Mouse (Mus musculus) 3T3-L1 (cell line): Measurements from ENCODE around the gene Ect2.
A peak's percentile ranks its signal among the peaks of the same experiment; 100 is the strongest.

Source experiments
- DNase-seq: peaks from one replicate; pipeline ENCODE4 v3.0.0-alpha.2; 2015; ENCODE audit warnings: low read depth, low spot score

Gene Ect2

GRCm38 (mm10) chr3:27071706-27072105, 82.0 kb downstream of the Ect2 start:
- no peak for DNase-seq

- DNase-seq, result no peak
These were observed 83.3 kb downstream of the Ect2 start for GRCm38 (mm10) chr3:27070340-27070739.

- DNase-seq, result peak; percentile 69
These were observed 86.5 kb downstream of the Ect2 start for GRCm38 (mm10) chr3:27067206-27067605.

GRCm38 (mm10) chr3:27064886-27065285, 88.8 kb downstream of the Ect2 start:
- no peak for DNase-seq

DNA sequence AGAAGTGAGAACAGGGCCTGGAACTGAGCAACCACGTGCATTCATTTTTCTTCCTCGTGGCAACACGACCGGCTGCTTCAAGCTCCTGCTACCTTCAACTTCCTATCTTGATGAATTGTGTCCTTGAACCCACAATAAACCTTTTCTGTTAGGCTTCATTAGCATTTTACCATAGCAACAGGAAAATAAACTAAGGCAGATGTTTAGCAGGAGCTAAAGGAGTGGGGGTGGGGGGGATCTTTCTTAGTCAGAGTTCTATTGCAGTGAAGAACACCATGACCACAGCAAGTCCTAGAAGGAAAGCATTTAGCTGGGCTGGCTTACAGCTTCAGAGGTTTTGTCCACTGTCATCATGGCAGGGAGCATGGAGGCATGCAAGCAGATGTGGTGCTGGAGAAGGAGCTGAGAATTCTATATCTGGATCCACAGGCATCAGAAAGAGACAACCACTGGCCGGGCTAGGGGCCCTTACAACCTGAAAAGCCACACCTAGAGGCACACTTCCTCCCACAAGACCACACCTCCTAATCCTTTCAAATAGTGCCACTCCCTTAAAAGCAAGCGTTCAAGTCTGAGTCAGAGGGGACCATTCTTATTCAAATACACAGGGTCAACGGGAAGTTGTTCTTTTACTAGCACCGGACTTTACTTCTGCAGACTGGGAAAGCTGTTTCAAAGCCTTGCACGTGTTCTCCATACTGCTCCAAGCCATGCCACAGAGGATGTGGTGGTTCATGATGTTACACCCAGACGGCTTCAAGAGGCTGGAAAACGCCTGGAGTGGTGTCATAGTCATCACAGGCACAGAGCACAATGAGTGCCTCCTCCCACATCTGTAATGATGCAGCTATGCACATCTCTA, 90.0 kb downstream of the Ect2 start:
- no peak for DNase-seq

DNA sequence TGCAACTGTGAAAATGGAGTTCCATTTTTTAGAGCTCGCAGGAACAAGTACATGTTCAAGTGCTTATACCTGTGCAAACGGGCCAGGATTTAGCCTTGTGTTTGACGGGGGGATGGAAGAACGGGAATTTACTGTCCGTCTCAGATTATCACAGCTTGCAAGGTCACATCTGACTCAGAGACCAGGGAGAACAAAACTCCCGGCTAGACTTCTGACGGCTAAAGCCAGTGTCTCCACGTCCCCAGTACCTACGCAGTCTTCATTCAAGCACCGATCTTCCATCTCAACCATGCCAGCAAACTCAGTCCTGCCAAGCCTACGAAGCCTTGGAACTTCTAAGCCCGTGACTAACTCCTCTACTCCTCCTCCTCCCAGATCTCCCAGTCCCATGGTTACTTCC, 93.2 kb downstream of the Ect2 start:
- DNase-seq, result no peak

- DNase-seq, result no peak
These were observed 94.0 kb downstream of the Ect2 start for GRCm38 (mm10) chr3:27059529-27060322.

- DNase-seq, result no peak
These were observed 98.2 kb downstream of the Ect2 start for GRCm38 (mm10) chr3:27055471-27055870.

DNA sequence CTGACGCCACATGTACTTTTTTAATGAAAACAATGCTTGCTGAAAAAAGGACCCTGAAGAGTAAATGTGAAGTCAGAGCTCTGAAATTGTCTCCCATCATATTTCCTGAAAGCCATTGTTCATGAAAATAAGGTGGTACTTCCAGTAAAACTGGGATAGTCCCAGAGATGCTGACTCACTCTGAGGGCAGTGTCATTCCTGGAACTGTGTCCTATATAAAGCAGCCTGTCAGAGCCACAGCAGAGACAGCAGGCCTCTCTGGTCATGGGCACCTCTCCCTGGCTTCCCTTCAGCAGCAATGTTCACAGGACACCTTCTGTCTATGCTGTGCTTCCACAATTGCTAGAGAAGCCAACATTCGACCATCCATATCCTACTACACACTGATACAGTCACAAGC, 98.9 kb downstream of the Ect2 start:
- DNase-seq, result peak; percentile 32
